Mouse (Mus musculus) R1 (cell line): ENCODE data around the gene Supt4a.
A peak's percentile ranks its signal among the peaks of the same experiment; 100 is the strongest.

Experiments used
- DNase-seq: peaks from one replicate; pipeline ENCODE4 v3.0.0-alpha.2; 2018; ENCODE audit warnings: low read depth, low spot score

The Supt4a gene

GRCm38 (mm10) chr11:87751031-87751430 is 13.7 kb downstream of the Supt4a start:
- DNase-seq, result no peak

- DNase-seq, result no peak
Measured at GRCm38 (mm10) chr11:87751491-87751966, 14.2 kb downstream of the Supt4a start.

- peak; percentile 74 for DNase-seq
Measured at GRCm38 (mm10) chr11:87752307-87752706, 15.0 kb downstream of the Supt4a start.

GRCm38 (mm10) chr11:87753255-87753654 is 15.9 kb downstream of the Supt4a start:
- no peak for DNase-seq

GRCm38 (mm10) chr11:87753891-87754501 is 16.6 kb downstream of the Supt4a start:
- no peak for DNase-seq

GRCm38 (mm10) chr11:87754603-87755002 is 17.3 kb downstream of the Supt4a start:
- DNase-seq, result peak; percentile 50

- no peak for DNase-seq
Measured at GRCm38 (mm10) chr11:87755360-87756017, 18.1 kb downstream of the Supt4a start.

GRCm38 (mm10) chr11:87756251-87756820 is 19.0 kb downstream of the Supt4a start:
- DNase-seq, result peak; percentile 47

- no peak for DNase-seq
Measured at GRCm38 (mm10) chr11:87757001-87757954, 19.9 kb downstream of the Supt4a start.

GRCm38 (mm10) chr11:87758161-87758911 is 21.0 kb downstream of the Supt4a start:
- DNase-seq, result no peak

GRCm38 (mm10) chr11:87758957-87759608 is 21.7 kb downstream of the Supt4a start:
- DNase-seq, result no peak

- peak; percentile 77 for DNase-seq
Measured at GRCm38 (mm10) chr11:87759609-87760005, 22.3 kb downstream of the Supt4a start.

- no peak for DNase-seq
Measured at GRCm38 (mm10) chr11:87760301-87761081, 23.1 kb downstream of the Supt4a start, which contains the start of gene Tspoap1. Gene Tspoap1, plus strand, starts transcription at chr11:87760541.

- no peak for DNase-seq
Measured at GRCm38 (mm10) chr11:87761181-87761721, 23.9 kb downstream of the Supt4a start.

GRCm38 (mm10) chr11:87761806-87762701 is 24.7 kb downstream of the Supt4a start:
- no peak for DNase-seq

GRCm38 (mm10) chr11:87762702-87763385 is 25.5 kb downstream of the Supt4a start:
- no peak for DNase-seq

GRCm38 (mm10) chr11:87763511-87763987 is 26.2 kb downstream of the Supt4a start:
- DNase-seq, result peak; percentile 97
